20 mouse cellular contexts compared by ENCODE assay signal in genomic region chr11:65588491-65588890, GRCm38 (mm10).
DNase-seq lines count a peak whose midpoint lies in the region; ATAC-seq lines count a peak whose summit lies in the region.
"Had no signal": no experiment of that assay in that cellular context is flagged by ENCODE, and none has a peak within 500 bp of the region (broad histone marks: within the 10 kb centered on the region; RNA-seq: fewer than 3 reads in every experiment).

No protein-coding gene starts in this region.

- no peaks in the 10 kb centered on the region for H3K36me3 ChIP-seq in midbrain, embryonic 14.5 days (ENCODE audit: control insufficient read depth, insufficient read depth, low read length)
- H3K36me3 ChIP-seq in midbrain, embryonic 11.5 days (ENCODE audit: control insufficient read depth, insufficient read depth, low read length): no peaks in the 10 kb centered on the region
- no peaks in the 10 kb centered on the region for H3K36me3 ChIP-seq in forebrain, embryonic 16.5 days (ENCODE audit: control insufficient read depth, insufficient read depth)
- H3K36me3 ChIP-seq in neural tube, embryonic 15.5 days: no peaks in the 10 kb centered on the region
- H3K36me3 ChIP-seq: heart, embryonic 12.5 days; limb, embryonic 12.5 days had no signal

- H3K27ac ChIP-seq in midbrain, embryonic 14.5 days (replicated peaks; ENCODE audit: low read depth, low read length): no peak overlapping the region
- H3K27ac ChIP-seq in midbrain, embryonic 11.5 days (ENCODE audit: low read depth, low read length): no peak overlapping the region
- no peak overlapping the region for H3K27ac ChIP-seq in forebrain, embryonic 16.5 days (ENCODE audit: low read length)
- H3K27ac ChIP-seq in neural tube, embryonic 15.5 days (replicated peaks): no peak overlapping the region
- H3K27ac ChIP-seq: kidney, postnatal 0 days; limb, embryonic 12.5 days; macrophage had no signal

- WGBS in midbrain, embryonic 14.5 days: 40% methylated on average over 3 of the region's 3 CpGs
- 61% methylated on average over 3 of the region's 3 CpGs for WGBS in midbrain, embryonic 11.5 days
- WGBS in forebrain, embryonic 16.5 days: 75% methylated on average over 3 of the region's 3 CpGs
- 71% methylated on average over 3 of the region's 3 CpGs for WGBS in neural tube, embryonic 15.5 days

- H3K9me3 ChIP-seq in midbrain, embryonic 14.5 days (ENCODE audit: control insufficient read depth, low read length): no peaks in the 10 kb centered on the region
- H3K9me3 ChIP-seq in midbrain, embryonic 11.5 days (ENCODE audit: control insufficient read depth, low read length): no peaks in the 10 kb centered on the region
- H3K9me3 ChIP-seq in forebrain, embryonic 16.5 days (ENCODE audit: control insufficient read depth, low read length): no peaks in the 10 kb centered on the region
- H3K9me3 ChIP-seq in neural tube, embryonic 15.5 days (replicated peaks): no peaks in the 10 kb centered on the region
- H3K9me3 ChIP-seq: heart, embryonic 12.5 days; limb, embryonic 12.5 days had no signal

- ATAC-seq in midbrain, embryonic 14.5 days (ENCODE audit: low FRiP score, low TSS enrichment): no peak
- ATAC-seq in midbrain, embryonic 11.5 days (ENCODE audit: low FRiP score): no peak
- no peak for ATAC-seq in forebrain, embryonic 16.5 days
- ATAC-seq in neural tube, embryonic 15.5 days (ENCODE audit: low FRiP score): no peak
- ATAC-seq: liver, postnatal 0 days; lung, postnatal 0 days had no signal

- H3K27me3 ChIP-seq in midbrain, embryonic 14.5 days (ENCODE audit: control insufficient read depth, insufficient read depth, low read length): no peaks in the 10 kb centered on the region
- H3K27me3 ChIP-seq in midbrain, embryonic 11.5 days (ENCODE audit: control insufficient read depth, insufficient read depth, low read length): no peaks in the 10 kb centered on the region
- H3K27me3 ChIP-seq in forebrain, embryonic 16.5 days (replicated peaks; ENCODE audit: control insufficient read depth, insufficient read depth, low read length): no peaks in the 10 kb centered on the region
- no peaks in the 10 kb centered on the region for H3K27me3 ChIP-seq in neural tube, embryonic 15.5 days (replicated peaks)
- H3K27me3 ChIP-seq: heart, embryonic 12.5 days; limb, embryonic 12.5 days had no signal

- H3K4me2 ChIP-seq in midbrain, embryonic 14.5 days (ENCODE audit: low read length): no peak overlapping the region
- H3K4me2 ChIP-seq in midbrain, embryonic 11.5 days: no peak overlapping the region
- H3K4me2 ChIP-seq in forebrain, embryonic 16.5 days (ENCODE audit: low read length): no peak overlapping the region
- no peak overlapping the region for H3K4me2 ChIP-seq in neural tube, embryonic 15.5 days
- H3K4me2 ChIP-seq: heart, embryonic 12.5 days; limb, embryonic 12.5 days; liver, embryonic 11.5 days had no signal

- H3K9ac ChIP-seq in midbrain, embryonic 14.5 days (replicated peaks; ENCODE audit: low read length): no peak overlapping the region
- no peak overlapping the region for H3K9ac ChIP-seq in midbrain, embryonic 11.5 days (ENCODE audit: low read length)
- H3K9ac ChIP-seq in forebrain, embryonic 16.5 days (replicated peaks; ENCODE audit: low read depth, low read length): no peak overlapping the region
- no peak overlapping the region for H3K9ac ChIP-seq in neural tube, embryonic 15.5 days (replicated peaks)
- H3K9ac ChIP-seq: heart, embryonic 12.5 days; limb, embryonic 12.5 days; liver, postnatal 0 days had no signal

- no peak overlapping the region for H3K4me3 ChIP-seq in midbrain, embryonic 14.5 days (replicated peaks; ENCODE audit: low read depth, low read length)
- no peak overlapping the region for H3K4me3 ChIP-seq in midbrain, embryonic 11.5 days (ENCODE audit: low read depth, low read length)
- H3K4me3 ChIP-seq in forebrain, embryonic 16.5 days (replicated peaks; ENCODE audit: low read length): no peak overlapping the region
- no peak overlapping the region for H3K4me3 ChIP-seq in neural tube, embryonic 15.5 days (replicated peaks)
- H3K4me3 ChIP-seq: heart, embryonic 12.5 days; limb, embryonic 12.5 days had no signal

- H3K4me1 ChIP-seq in midbrain, embryonic 14.5 days (ENCODE audit: control insufficient read depth, insufficient read depth, low read length): no peaks in the 10 kb centered on the region
- no peaks in the 10 kb centered on the region for H3K4me1 ChIP-seq in midbrain, embryonic 11.5 days (ENCODE audit: control insufficient read depth, insufficient read depth, low read length)
- no peaks in the 10 kb centered on the region for H3K4me1 ChIP-seq in forebrain, embryonic 16.5 days (replicated peaks; ENCODE audit: control insufficient read depth, insufficient read depth, low read length)
- H3K4me1 ChIP-seq in neural tube, embryonic 15.5 days: no peaks in the 10 kb centered on the region
- H3K4me1 ChIP-seq: heart, embryonic 12.5 days; limb, embryonic 12.5 days had no signal

- peak; percentile 2 for DNase-seq in midbrain, embryonic 14.5 days
- no peak for DNase-seq in midbrain, embryonic 11.5 days (ENCODE audit: low spot score, missing footprints)
- DNase-seq in cerebellum, adult 18-20 months: peak; percentile 19 to 45
- DNase-seq in cerebellum, adult 9-11 months: peak; percentile 54
- no peak for DNase-seq in embryo, embryonic 10.5 days (ENCODE audit: low spot score)
- DNase-seq: adrenal gland, postnatal 25 days; gastrocnemius, postnatal 25 days; heart, adult 18-20 months; heart, postnatal 10 days; kidney, adult 11 months; liver, postnatal 0 days; thymus, postnatal 14 days had no signal

Comparison
In these comparisons a context has a peak if more than half of its experiments do, and no peak if none do; other contexts are left out.
1. DNase-seq: peak in midbrain, embryonic 14.5 days (single experiment), cerebellum, adult 18-20 months (2 of 2) and cerebellum, adult 9-11 months (single experiment); none in midbrain, embryonic 11.5 days (single experiment) and embryo, embryonic 10.5 days (single experiment).